Mouse (Mus musculus) erythroblast, adult 5-6 weeks (primary cell): ENCODE data around the gene Hal. TPM values are rescaled to one million over a fixed set of nuclear protein-coding genes. Genes with fewer than 3 reads are reported as not detected.
"Not testable (repeated sequence)": the region's sequence is repeated elsewhere in the genome, so short reads cannot be mapped to it uniquely, and the experiment has no call there.

ENCODE experiments used
- ATAC-seq: replicated peaks from 2 replicates; pipeline ENCODE4 v1.8.0; 2016; ENCODE audit warnings: moderate number of reproducible peaks, mild to moderate bottlenecking, moderate TSS enrichment, inconsistent platforms; ENCODE audit not compliant: poor library complexity, low FRiP score, severe bottlenecking
- total RNA-seq, 2 experiments: library from RNA; stranded (forward) in 1 of 2; stranded (reverse) in 1 of 2; fragments of 150-400 nt in 1 of 2; fragments of 200-764, 138-1000 nt in 1 of 2; gene quantifications; 2 replicates each; pipeline versions ENCODE4 v1.2.3 to v1.2.4; 2015 to 2017; ENCODE audit warnings: low replicate concordance in 2 of 2

Hal gene
- total RNA-seq, 2 experiments from 2014 or later = 0.51 to 2.5 TPM

DNA sequence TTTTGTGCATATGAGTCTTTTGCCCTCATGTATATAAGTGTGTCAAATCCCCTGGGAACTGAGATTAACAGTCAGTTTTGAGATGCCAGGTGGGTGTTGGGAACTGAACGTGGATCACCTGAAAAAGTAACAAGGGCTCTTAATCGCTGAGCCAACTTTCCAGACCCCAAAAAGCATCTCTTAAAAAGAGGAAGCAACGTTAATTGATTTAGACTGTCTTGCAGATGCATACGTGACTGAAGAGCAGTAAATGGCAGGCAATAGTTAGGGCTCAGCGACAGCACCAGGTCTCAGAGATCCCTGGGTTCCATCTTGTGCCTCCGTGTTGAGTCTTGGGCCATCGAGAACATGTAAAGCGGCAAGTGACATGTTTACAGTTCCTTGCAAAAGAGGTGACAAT, 64.0 kb downstream of the Hal start:
- ATAC-seq = no peak

- ATAC-seq = not testable (repeated sequence)
These were observed 69.4 kb downstream of the Hal start for GRCm38 (mm10) chr10:93557971-93558370.

GRCm38 (mm10) chr10:93559786-93560185, 71.2 kb downstream of the Hal start:
- no peak for ATAC-seq

DNA sequence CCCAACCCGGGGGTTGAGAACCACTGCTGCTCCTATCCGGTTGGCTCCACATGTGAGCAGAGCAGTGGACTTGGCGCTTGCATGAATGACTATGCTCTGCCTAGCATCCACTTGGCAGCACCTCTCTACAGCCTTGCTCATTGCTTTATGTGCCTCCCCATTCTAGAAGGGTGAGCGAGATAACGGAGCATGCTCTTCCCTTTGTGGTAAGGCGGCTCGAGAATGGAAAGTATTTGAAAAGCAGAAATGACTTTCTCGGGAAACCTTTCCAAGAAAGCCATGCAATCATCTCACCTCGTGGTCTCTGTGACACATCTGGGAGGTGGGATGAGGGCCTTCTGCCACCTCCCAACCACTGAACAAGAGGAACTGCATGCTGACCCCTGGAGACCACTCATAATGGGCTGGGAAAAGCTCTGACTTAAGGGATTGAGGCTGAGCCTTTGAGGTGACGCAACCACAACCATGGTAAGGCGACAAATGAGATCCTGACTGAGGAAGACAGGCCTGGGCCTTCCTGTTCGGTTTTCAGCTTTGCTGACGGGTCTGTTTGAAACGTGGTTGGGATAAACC, 76.0 kb downstream of the Hal start:
- ATAC-seq = no peak

DNA sequence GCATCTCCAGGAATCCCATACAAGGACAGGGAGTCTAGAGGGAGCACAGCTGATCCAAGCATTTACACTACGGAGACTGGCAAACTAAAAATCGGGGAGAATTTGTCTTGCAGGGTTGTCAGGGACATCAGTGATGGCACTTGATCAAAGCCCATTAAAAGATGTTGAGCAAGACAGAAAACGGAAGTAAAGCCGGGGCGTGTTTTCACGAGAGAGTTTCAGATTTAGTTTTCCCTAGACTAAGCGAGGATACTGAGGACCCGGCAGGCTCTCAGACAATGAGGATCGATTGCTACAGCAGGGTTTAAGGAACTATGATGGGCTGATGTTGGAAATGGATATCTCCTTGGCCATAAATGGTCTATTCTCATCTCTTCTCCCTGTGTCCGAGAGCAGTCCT, 78.5 kb downstream of the Hal start:
- no peak for ATAC-seq

DNA sequence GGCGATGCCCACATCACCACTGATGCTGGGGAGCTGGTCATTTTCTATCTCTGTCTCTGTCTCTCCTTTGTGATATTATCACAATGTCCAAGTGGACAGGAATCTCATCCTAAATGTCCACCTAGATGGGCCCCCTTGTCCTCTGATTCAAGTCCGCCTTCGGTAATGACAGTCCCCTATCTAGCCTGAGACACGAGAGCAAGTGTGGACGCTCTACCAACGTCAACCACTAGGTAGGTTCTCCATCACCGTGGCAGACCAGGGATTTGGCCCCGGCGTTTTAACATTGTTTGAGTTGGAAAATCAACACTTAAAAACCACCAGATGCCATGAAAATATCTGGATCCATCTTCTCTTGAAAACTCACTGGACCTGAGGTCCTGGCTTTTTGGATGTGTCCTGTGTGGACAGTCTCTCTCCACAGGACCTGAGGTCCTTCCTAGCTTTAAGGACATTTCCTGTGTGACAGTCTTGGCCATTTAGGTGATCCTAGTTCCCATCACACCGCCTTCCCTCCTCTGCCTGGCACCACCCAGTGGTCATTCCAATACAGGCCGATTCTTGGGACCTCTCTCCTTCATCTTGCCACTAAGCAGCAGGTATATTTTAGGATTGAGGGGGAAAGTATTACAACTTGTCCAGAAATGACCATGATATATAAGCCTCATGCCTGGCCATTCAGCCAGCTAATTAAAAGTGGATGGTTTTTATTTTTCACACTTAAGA, 79.4 kb downstream of the Hal start:
- ATAC-seq = no peak

GRCm38 (mm10) chr10:93568671-93569070, 80.1 kb downstream of the Hal start:
- no peak for ATAC-seq

Other genes starting within 250 kb of the Hal start
- gene Elk3, start 177.6 kb upstream of the Hal start, total RNA-seq (2015; ENCODE audit: low replicate concordance) = 3.8 TPM in 2 replicates
- 3.3 and 4.2 TPM in 2 replicates for gene Elk3, start 177.6 kb upstream of the Hal start, total RNA-seq (2017; ENCODE audit: low replicate concordance)
- 251 and 286 TPM in 2 replicates for gene Lta4h, start 35.4 kb upstream of the Hal start, total RNA-seq (2015; ENCODE audit: low replicate concordance)
- 144 and 157 TPM in 2 replicates for gene Lta4h, start 35.4 kb upstream of the Hal start, total RNA-seq (2017; ENCODE audit: low replicate concordance)
- gene Amdhd1, start 51.3 kb downstream of the Hal start, total RNA-seq (2015; ENCODE audit: low replicate concordance) = not detected in 2 replicates
- gene Amdhd1, start 51.3 kb downstream of the Hal start, total RNA-seq (2017; ENCODE audit: low replicate concordance) = not detected in 2 replicates
- gene Ccdc38, start 51.9 kb downstream of the Hal start, total RNA-seq (2015; ENCODE audit: low replicate concordance) = not detected in 2 replicates
- 0.34 TPM in 1 of 2 replicates, not detected in the other for gene Ccdc38, start 51.9 kb downstream of the Hal start, total RNA-seq (2017; ENCODE audit: low replicate concordance)
- 36.8 and 37.9 TPM in 2 replicates for gene Snrpf, start 100.9 kb downstream of the Hal start, total RNA-seq (2015; ENCODE audit: low replicate concordance)
- 25.2 and 64.4 TPM in 2 replicates for gene Snrpf, start 100.9 kb downstream of the Hal start, total RNA-seq (2017; ENCODE audit: low replicate concordance)
- gene Ntn4, start 151.9 kb downstream of the Hal start, total RNA-seq (2015; ENCODE audit: low replicate concordance) = 8.8 and 13.0 TPM in 2 replicates
- 12.6 and 16.9 TPM in 2 replicates for gene Ntn4, start 151.9 kb downstream of the Hal start, total RNA-seq (2017; ENCODE audit: low replicate concordance)